Mouse (Mus musculus): ENCODE measurements around the gene Myo18b. TPM values are rescaled to one million over a fixed set of nuclear protein-coding genes. Genes with fewer than 3 reads are reported as not detected.

The Myo18b gene
- polyA plus RNA-seq, 1 experiment: 2.0 TPM

DNA sequence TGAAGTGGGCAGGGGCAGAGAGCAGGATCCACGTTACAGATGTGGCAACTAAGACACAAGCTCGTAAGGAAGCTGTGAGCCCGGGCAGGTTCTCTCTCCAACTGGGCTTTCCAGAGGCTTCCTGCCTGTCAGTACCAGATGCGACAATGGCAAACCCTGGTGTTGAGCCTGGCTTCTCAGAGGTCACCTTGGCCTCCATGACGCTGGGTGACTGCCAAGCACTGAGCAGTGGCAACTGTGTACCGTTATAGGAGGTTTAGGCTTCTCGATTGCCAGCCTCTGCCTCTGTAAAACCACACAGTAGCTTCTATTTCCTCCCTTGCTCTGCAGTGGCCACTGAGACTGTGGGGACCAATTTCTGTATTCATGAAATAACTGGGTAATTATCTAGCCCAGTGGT lies 81.1 kb downstream of the Myo18b start:
- DNase-seq (ENCODE audit: low read depth): no peak

DNA sequence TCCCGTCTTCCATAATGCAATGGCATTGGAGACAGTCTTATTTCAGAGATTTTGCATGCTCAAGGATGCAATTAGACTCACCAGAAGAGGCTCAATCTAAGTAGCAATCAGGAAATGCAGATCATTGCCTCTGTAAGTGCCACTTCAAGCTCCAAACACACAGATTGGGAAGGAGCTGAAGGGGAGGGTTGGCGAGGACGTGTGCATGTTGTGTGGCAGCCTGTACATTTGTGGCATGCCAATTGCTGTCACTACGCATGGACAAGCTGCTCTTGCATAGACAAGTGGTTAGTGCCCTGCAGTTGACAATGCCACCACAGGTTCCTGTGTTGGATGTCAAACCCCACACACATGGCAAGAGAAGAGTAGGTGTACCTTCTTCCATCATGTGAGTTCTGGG lies 88.5 kb downstream of the Myo18b start:
- no peak for DNase-seq (ENCODE audit: low read depth)

DNA sequence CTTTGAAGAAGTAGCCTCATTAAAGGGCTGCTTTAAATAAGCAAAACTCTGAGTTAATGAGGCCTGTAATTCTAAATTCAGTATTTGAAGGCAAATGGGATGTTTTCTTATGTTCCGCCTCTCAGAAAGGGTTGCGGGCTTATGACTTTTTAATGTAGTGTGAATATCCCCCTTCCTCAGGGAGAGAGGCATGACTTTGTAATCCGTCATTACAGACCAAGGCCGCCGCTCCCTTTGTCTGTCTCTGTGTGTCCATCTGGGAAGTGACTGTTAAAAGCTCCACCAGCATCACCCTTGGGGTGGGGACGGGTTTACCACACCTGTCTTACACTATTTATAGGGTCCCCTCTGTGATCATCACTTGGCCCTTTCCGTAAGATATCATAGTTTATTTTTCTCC lies 100.1 kb downstream of the Myo18b start:
- no peak for DNase-seq (ENCODE audit: low read depth)

DNA sequence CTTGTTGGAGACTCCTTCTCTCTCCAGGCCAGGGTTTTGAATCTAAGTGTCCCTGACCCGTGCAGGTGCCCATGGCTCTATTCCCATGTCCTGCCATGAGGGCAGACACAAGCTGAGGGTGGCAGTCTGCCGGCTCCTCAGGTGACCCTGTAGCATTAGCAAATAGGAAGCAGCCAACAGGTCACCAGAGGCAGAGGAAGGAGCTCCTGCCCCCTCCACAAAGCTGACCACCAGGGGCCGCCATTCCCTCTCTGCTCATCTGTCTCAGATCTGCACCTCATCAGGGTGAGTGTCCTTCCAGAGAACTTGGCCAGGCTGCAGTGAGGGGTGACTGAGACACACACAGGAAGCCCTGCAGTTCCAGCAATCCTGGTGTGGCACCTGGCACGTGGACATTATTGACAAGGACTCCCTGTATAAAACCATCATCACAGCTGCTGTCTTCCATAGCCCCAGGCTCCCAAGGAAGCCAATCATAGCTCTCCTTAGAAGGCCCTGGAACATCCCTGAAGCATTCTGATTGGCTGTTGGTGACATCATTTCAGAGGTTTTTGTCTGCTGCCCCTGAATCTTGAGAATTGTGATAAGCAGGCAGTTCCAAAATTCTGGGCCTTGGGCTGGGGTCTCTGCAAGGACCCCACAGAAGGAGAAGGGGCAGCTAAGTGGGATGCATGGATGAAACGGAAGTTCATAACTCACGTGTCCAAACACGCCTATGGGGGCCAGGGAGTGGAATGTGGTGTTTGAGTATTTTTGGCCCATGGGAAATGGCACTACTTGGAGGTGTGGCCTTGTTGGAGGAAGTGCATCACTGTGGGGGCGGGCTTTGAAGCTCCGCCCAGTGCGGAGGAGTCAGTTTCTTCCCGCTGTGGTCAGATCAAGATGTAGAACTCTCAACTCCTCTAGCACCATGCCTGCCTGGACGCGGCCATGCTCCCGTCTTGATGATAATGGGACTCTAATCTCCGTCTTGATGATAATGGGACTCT lies 104.1 kb downstream of the Myo18b start:
- no peak for DNase-seq (ENCODE audit: low read depth)

DNA sequence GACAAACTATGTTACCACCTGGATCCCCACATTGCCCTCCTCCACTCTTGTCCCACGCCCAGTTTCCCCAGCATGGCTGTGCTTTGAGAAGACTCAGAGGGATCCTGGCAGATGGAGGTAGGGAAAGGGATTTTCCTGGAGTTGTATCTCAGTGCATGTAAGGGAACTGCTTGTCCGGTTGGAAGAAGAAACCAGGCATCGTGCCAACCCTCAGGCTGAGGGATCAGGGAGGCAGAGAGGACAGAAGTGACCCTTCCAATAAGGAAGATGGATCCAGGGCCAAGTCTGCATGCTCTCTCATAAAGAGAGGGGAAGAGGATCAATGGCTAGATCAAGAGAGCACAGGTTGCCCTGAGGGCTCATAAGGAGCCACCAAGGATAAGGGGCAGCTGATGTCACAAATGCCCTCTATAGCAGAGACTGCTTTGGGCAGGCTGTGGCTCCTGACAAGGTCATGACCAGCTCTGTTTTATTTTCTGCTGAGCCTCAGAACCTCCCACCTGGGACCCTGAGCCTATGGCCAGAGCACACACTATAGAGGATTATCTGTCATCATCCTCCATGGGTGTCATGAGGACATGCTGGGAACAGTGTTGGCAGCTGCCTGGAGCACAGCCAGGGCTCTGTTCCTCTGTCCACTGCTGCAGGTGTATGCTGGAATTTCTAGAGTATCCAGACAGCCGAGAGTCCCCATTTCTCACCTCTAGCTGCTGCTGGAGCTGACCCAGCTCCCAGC lies 105.6 kb downstream of the Myo18b start:
- DNase-seq (ENCODE audit: low read depth): no peak

DNA sequence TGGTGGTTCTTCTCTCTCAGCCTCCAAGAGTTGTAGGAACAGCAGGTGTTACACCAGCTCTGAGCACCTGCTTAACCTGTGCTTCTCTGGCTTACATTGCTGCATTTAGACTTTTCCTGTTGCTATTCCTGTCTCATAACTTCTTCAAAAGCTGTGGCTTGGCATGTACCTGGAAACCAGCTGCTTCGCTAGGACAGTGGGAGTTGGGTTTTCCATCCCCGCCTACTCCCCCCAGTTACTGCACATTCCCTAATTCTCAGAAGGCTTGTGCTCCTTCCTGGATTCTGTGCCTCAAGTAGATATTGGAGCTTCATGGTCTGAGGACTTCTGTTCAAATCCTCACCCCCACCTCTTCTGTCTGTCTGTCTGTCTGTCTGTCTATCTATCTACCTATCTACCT lies 107.7 kb downstream of the Myo18b start:
- no peak for DNase-seq (ENCODE audit: low read depth)

DNA sequence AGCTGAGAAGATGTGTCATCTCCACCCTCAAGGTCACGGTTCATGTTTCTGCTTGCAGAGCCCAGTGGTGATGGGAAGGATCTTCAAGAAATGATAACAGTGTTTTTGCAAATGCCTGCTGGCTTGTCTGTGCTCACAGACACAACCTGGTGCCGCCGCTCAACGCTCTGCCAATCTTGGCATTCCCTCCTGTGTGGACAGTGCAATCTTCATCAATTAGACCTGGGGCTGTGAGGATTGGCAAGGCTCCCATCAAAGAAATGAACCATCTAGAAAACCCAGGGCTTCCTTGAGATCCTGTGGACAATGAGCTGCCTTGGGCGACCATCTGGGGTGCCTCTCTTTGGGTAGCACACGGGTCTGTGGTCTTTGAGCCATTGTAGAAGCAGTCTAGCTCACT lies 109.4 kb downstream of the Myo18b start:
- no peak for DNase-seq (ENCODE audit: low read depth)

DNA sequence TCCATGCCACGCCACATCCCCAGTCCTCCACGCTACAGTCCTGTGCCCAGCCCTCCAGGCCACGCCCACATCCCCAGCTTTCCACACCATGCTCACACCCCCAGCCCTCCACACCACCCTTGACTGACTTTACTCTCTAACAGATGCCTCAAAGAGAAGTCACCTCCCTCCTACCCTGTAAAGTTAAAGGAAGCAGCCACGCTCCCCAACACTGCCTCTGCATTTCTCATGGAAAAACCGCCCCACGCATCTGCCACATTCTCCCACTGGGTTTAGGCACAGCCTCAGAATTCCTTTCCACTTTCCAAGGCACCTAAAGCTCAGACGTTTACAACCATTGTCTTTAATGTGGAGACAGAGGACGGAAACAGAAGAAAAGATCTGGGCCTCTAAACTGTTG lies 110.1 kb downstream of the Myo18b start:
- DNase-seq (ENCODE audit: low read depth): no peak

DNA sequence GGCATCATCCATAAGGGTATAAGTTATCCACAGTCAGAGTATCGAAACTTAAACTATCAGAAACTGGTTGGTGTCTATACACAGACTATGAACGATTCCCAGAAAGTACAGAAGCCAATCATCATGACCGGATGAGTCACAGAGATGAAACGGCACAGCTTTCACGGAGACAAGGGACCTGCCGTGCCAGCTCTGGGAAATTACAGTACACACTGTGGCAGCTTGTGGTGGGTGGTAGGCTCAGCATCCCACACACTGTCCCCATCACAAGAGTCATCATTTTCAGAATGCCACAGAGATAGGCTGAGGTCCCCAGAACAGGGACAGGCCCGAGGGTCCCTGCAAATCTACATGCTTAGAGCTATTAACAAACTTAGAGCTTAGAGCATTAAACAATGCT lies 114.4 kb downstream of the Myo18b start:
- no peak for DNase-seq (ENCODE audit: low read depth)

DNA sequence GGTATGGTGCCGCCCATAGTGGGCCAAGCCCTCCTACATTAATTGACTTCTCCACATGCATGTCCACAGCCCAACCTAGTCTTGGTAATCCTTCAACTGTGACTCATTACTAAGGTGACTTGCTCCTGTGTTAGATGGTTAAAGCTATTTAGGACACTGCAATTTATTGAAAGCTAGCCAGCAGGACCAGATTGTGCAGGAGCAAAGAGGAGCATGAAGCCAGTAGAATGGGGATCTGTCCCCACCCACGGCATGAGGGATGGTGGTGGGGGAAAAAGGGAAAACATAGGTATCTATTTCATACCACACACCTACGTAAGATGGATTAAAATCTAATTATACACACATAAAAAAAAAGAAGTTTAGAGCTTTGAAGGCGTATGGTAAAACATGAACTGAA lies 114.9 kb downstream of the Myo18b start:
- DNase-seq (ENCODE audit: low read depth): no peak

DNA sequence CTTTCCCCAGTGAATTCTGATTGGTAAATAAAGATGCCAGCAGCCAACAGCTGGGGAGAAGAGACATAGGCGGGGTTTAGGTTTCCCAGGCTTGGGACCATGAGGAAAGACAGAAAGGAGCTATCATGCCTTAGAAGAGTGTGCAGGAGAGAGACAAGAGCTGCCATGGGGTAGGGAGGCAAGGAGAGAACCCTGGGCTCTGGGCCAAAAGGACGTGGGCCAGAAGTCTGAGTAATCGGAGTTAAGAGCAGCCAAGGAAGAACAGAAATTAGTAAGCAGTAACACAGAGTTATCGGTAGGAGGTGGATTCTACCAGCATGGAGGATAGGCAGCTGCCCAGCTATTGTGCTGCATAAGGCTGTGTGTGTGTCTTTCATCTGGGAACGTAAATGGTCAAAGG lies 115.8 kb downstream of the Myo18b start:
- no peak for DNase-seq (ENCODE audit: low read depth)

DNA sequence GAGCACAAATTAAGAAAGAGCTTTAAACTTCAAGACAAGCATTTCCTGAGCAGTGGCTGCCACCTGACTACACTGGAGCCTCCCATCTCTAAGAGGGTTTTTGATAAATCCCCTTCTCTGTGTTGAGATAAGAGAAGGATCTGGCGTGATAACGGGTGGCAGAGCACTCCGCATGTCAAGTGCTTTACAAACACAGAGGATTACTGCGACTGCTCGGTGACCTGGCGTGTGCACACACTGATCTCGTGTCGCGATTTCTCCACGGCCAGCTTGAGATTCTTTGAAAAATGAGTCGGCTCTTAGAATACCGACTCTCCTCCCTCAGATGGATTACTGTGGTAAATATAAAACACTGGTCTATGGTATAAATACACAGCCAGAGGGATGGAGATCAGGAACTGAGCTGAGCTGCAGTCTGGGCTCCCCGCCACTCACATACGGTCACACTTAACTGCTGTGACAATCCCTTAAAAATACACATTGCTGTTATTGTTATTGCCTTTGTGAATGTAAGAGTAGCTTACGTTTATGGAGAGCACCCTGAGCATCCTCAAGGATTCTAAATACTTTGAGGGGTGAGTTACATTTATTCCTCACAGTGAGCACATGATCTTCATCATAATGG lies 119.3 kb downstream of the Myo18b start:
- no peak for DNase-seq (ENCODE audit: low read depth)

DNA sequence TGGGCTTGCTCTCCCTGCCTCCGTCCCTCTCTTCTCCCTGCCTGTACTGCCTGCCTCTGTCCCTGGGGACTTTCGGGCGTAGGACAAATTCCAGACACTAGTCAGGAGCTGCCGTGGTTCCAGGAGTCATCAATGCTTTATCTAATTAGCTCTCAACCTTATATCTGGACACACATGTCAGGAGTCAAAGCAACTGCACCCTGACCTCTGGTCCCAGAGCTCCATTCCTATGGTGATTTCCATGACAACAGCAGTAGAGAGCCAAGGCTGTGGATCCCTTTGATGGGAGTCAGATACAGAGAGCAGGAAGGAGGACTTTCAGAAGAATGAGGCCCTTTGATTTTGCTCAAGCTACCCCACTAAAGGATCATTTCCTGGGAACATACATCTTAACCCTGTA lies 122.7 kb downstream of the Myo18b start:
- DNase-seq (ENCODE audit: low read depth): no peak

DNA sequence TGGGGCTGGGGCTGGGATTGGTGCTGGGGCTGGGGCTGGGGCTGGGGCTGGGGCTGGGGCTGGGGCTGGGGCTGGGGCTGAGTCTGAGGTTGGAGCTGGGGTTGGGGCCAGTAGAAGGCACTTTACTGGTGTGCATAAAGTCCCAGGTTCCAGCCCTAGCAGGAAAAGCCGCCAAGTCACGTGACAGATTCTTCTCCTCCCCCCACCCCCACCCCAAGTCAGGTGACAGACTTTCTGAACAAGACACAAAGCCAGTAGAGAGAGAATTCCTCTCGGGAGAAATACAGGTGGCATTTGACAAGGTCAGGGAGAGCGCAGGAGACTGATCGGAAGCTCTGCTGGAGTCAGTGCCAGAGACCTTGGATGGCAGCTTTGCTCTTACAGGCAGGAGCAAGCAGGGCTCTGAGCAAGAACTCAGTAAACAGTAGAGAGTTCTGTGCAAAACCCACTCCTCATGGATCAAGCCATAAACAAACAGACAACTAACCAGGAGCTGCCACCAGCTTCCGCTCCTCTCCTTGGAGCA lies 124.7 kb downstream of the Myo18b start:
- no peak for DNase-seq (ENCODE audit: low read depth)

DNA sequence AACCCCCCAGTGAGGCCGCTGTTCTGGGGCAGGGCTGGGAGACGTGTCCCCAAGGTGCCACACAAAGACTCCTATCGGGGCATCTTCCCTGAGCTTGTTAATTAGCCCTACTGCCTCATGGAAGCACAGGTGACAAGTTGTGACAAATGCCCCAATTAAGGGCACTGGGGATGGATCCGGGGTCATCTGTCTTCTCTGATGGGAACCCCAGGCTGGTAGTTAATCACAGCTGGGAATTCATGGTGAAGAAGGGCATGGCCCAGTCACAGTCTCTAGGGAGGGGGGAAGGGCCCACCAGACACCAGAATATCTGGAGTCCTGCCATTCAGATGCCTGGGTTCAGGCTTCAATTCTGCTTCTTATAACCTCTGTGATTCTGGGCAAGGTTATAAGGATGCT lies 126.4 kb downstream of the Myo18b start:
- no peak for DNase-seq (ENCODE audit: low read depth)

DNA sequence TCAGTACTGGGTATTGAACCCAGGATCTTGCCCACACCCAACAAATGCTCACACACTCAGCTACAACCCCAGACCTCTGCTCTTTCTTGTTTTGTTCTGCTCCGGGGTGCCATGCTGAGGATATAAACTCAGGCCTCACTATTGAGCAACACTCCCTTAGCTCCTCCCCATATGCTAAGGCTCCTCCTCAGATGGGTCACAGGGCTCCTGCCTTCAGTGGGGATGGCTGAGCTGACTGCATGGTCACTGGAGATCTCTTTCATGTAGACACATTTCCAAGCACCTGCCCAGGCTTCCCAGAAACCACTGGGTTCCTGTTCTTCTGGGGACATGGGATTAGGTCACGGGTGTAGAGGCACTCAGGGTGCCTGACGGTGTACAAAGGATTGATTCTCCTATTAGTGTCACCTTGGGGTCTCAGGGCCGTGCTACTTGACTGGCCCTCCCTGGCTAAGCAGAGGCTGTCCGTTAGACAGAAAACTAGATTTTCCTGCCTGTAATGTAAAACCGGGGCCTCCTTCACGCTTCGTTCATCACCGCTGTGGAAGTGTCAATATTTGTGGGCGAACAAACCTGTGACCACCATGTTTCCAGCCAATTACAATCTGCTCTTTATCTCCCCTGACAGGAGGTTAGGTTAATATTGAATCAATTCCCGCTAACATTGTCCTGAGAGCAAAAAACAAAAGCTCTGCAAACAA lies 127.0 kb downstream of the Myo18b start:
- DNase-seq (ENCODE audit: low read depth): no peak

DNA sequence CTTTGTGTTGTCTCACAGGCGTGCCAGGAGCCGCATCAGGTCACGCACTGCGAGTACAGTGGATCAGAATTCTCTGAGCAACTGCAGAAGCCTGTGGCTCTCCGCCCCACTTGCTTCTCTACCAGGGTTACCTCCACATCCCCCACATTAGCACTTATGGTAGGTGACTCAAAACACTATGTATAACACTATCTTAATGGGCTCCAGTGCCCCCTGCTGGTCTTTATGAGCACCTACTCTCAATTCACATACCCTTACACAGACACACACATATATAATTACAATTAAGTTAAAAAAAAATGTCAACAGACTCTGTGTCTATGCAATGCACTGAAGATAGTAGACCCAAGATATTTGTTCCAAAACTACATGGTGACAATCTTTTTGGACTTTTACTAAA lies 127.6 kb downstream of the Myo18b start:
- no peak for DNase-seq (ENCODE audit: low read depth)

DNA sequence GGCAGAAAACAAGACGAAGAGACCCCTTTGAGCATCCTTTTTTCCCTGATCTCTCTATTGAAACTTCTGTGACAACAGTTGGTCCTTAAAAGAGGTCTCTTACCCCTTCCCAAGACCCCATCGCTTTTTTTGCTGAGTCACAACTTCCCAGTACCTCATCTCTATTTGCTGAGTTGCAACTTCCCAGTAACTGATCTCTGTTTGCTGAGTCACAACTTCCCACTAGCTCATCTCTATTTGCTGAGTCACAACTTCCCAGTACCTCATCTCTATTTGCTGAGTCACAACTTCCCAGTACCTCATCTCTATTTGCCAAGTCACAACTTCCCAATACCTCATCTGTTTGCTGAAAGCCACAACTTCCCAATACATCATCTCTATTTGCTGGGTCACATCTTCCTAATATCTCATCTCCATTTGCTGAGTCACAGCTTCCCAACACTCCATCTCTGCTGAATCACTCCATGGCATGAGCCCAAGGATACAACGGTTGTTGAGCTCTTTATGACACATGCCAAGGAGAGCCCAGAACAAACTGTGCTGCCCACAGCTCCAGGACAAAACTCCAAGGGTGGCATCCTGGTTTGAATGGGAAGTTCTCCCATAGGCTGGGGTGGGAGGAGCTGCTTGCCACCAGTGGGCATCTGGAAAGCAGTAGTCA lies 134.6 kb downstream of the Myo18b start:
- no peak for DNase-seq (ENCODE audit: low read depth)

DNA sequence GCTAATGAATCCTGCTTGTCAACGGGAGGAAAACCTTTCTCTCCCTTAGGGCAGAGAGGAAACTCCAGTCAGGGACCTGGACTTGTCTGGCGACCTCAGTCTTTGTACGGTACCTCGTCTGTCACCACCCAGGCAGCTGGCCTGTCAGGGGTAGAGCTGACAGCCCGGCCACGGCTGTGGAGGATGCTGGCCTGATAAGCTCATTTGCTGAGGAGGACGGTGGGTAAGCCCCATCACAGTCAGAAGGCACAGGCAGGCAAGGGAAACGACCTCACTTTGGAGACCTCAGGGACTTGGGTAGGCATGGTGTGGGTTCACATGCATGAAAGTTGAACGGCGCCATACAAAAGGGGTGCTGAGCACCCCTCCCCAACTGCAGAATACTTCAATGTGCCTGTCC lies 140.6 kb downstream of the Myo18b start:
- DNase-seq (ENCODE audit: low read depth): no peak

DNA sequence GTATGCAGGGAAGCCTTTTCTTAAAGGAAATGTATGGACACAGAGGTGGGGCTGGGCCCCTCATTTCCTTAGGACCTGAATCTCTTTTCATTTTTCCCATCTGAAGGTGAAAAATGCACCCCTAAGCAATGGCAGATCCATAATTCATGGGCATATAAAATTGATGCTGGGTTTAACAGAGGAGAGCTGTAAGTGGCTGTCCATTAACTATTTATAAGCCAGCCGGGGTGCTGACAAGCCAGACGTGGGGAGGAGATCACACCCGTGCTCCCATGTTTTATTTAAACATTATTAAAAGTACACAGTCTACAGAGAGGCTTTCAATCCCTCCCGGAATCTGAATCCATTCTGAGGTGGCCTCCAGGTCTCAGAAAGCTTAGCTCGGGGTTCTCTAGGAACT lies 146.5 kb downstream of the Myo18b start:
- no peak for DNase-seq (ENCODE audit: low read depth)

DNA sequence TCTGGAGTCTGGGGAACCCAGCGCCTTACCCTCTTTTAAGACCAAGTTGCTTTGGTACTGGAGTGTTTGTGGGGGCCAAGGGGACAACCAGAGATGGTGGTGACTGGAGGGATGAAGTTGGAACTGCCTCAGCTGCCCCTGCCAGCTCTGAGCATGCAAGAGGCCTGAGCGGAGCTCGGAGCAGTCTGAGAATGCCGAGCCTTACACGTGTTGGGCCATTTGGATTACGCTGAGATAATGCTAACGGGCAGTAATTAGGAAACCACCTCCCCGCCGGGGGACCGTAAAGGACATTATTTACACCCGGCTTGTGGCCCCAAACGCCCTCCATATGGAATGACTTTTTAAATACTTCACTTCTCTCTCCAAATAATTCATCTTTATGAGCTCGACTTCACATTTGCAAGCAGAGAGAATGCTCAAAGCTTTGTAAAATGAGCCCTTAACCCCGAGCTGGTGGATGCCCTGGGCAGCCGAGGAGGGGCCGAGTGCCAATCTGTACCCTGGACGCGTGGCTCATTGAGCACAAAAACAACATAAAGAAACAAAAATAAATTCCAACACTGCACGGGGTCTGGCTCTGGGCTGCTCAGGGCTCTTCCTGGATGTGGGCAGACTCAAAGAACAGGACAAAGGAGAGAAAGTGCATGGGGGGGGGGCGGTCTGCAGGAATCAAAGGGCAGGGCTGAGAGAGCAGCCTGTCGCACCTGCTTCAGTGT lies 148.0 kb downstream of the Myo18b start:
- no peak for DNase-seq (ENCODE audit: low read depth)

Measured in gonadal fat pad, adult 2 months (tissue).